Mouse (Mus musculus) bone marrow, adult 2 months (tissue): ENCODE data around the gene Col16a1.

Experiments
- CTCF ChIP-seq: fragments of 200-500 bp; IDR thresholded peaks from 2 replicates; pipeline ENCODE4 v1.5.1; 2011; ENCODE audit warnings: low read length, control low read depth; ENCODE audit not compliant: control insufficient read depth, insufficient read depth
- POLR2A ChIP-seq: fragments of 200-500 bp; IDR thresholded peaks from 2 replicates; pipeline ENCODE4 v1.6.1; 2011; ENCODE audit warnings: low read depth, mild to moderate bottlenecking, control low read depth, low read length, borderline replicate concordance; ENCODE audit not compliant: control insufficient read depth

- TF ChIP-seq CTCF (no peak), POLR2A (no peak)
Measured at GRCm38 (mm10) chr4:130079521-130079920, 31.9 kb downstream of the Col16a1 start.
